Mouse (Mus musculus) heart, embryonic 11.5 days (tissue): Measurements from ENCODE around the gene Gm42372. TPM values are rescaled to one million over a fixed set of nuclear protein-coding genes. Genes with fewer than 3 reads are reported as not detected.

Source experiments
- ATAC-seq: fragments of 200-750 bp; cut with Nextera tagmentation; replicated peaks from 2 replicates; pipeline ENCODE4 v1.8.0; 2017; ENCODE audit warnings: moderate library complexity; ENCODE audit not compliant: insufficient number of reproducible peaks, low FRiP score, low TSS enrichment
- H3K27ac ChIP-seq: fragments of 300-500 bp; sonication (generic); 2 replicates; pipeline ENCODE4 v1.5.1; 2014; ENCODE audit warnings: mild to moderate bottlenecking, low read depth, low read length
- H3K27me3 ChIP-seq: fragments of 300-500 bp; sonication (generic); 2 replicates; pipeline ENCODE4 v1.6.1; 2014; ENCODE audit warnings: mild to moderate bottlenecking, low read length, mixed read lengths; ENCODE audit not compliant: control insufficient read depth, insufficient read depth
- H3K36me3 ChIP-seq: fragments of 300-500 bp; sonication (generic); 2 replicates; pipeline ENCODE4 v1.6.1; 2014; ENCODE audit warnings: mild to moderate bottlenecking, low read length, moderate library complexity, mixed read lengths; ENCODE audit not compliant: control insufficient read depth, insufficient read depth
- H3K4me1 ChIP-seq: fragments of 300-500 bp; sonication (generic); 2 replicates; pipeline ENCODE4 v1.6.1; 2014; ENCODE audit warnings: low read length; ENCODE audit not compliant: control insufficient read depth, insufficient read depth
- H3K4me2 ChIP-seq: fragments of 300-500 bp; sonication (generic); 2 replicates; pipeline ENCODE4 v1.6.1; 2014; ENCODE audit warnings: mild to moderate bottlenecking, moderate library complexity
- H3K4me3 ChIP-seq: fragments of 300-500 bp; sonication (generic); 2 replicates; pipeline ENCODE4 v1.5.1; 2014; ENCODE audit warnings: low read depth, low read length
- H3K9ac ChIP-seq: fragments of 300-500 bp; sonication (generic); 2 replicates; pipeline ENCODE4 v1.6.1; 2014; ENCODE audit warnings: mild to moderate bottlenecking, low read depth, low read length, moderate library complexity
- H3K9me3 ChIP-seq: fragments of 300-500 bp; sonication (generic); replicated peaks from 2 replicates; pipeline ENCODE4 v1.6.1; 2016; ENCODE audit warnings: low read length; ENCODE audit not compliant: control insufficient read depth
- WGBS: fragments of 180-500 bp; shearing (Covaris S2); extraction: QIAGEN DNeasy Blood & Tissue Kit; methylation state at CpG from one replicate; pipeline ENCODE4 v1.1.7; 2014; ENCODE audit not compliant: insufficient replicate concordance; 5-methylcytosine and 5-hydroxymethylcytosine counted together
- polyA plus RNA-seq: library from polyadenylated mRNA; unstranded; fragments of >200 nt; fragmentation: Nextera tagmentation; extraction: Ambion mirVana; gene quantifications from 2 replicates; pipeline ENCODE4 v1.2.1, GENCODE M21; 2014

The Gm42372 gene
- polyA plus RNA-seq, 1 experiment from 2014 or later = 0.20 TPM

- 56% methylated on average over 4 of the region's 4 CpGs for WGBS
- Histone ChIP-seq H3K36me3 (no peaks in the 10 kb centered on the region), H3K9ac (no peak overlapping the region), H3K9me3 (no peaks in the 10 kb centered on the region), H3K27ac (no peak overlapping the region), H3K27me3 (peaks cover 5% of the 10 kb centered on the region), H3K4me2 (no peak overlapping the region), H3K4me3 (no peak overlapping the region), H3K4me1 (peaks cover 2% of the 10 kb centered on the region; the same call in 1 of the 2 replicates)
- ATAC-seq = no peak
Observed at GRCm38 (mm10) chr7:16955712-16956111, 27.2 kb upstream of the Gm42372 start.

GRCm38 (mm10) chr7:16956410-16957265 lies 26.2 kb upstream of the Gm42372 start:
- no peak for ATAC-seq
- no peak overlapping the region for H3K4me2 ChIP-seq
- H3K9ac ChIP-seq = no peak overlapping the region
- H3K27me3 ChIP-seq = peaks cover 5% of the 10 kb centered on the region
- H3K36me3 ChIP-seq = no peaks in the 10 kb centered on the region
- no peak overlapping the region for H3K27ac ChIP-seq
- H3K9me3 ChIP-seq = no peaks in the 10 kb centered on the region
- H3K4me3 ChIP-seq = no peak overlapping the region
- 67% methylated on average over 15 of the region's 15 CpGs for WGBS
- H3K4me1 ChIP-seq = no peaks in the 10 kb centered on the region; the same call in 1 of the 2 replicates

GRCm38 (mm10) chr7:16959539-16960187 lies 23.2 kb upstream of the Gm42372 start, which contains the start of gene Pnmal1:
TSS of gene Pnmal1 (plus strand) at chr7:16959679.
- Histone ChIP-seq H3K4me3 (no peak within 1 kb of the TSS), H3K9me3 (no peaks in the 10 kb centered on the region), H3K4me2 (peak within 1 kb of the TSS; percentile 17; the same call in 1 of the 2 replicates), H3K27ac (no peak within 1 kb of the TSS), H3K4me1 (no peaks in the 10 kb centered on the region; the same call in 1 of the 2 replicates), H3K36me3 (no peaks in the 10 kb centered on the region), H3K9ac (no peak within 1 kb of the TSS), H3K27me3 (peaks cover 5% of the 10 kb centered on the region)
- WGBS = 25% methylated on average over 17 of the region's 17 CpGs
- ATAC-seq = peak; percentile 36; the same call in 1 of the 2 replicates

GRCm38 (mm10) chr7:16961678-16962077 lies 21.2 kb upstream of the Gm42372 start:
- ATAC-seq = no peak
- 66% methylated on average over 5 of the region's 5 CpGs for WGBS
- H3K9ac ChIP-seq = no peak overlapping the region
- no peak overlapping the region for H3K4me3 ChIP-seq
- H3K4me1 ChIP-seq = no peaks in the 10 kb centered on the region; the same call in 1 of the 2 replicates
- peaks cover 5% of the 10 kb centered on the region for H3K27me3 ChIP-seq
- no peak overlapping the region for H3K4me2 ChIP-seq
- no peak overlapping the region for H3K27ac ChIP-seq
- no peaks in the 10 kb centered on the region for H3K9me3 ChIP-seq
- no peaks in the 10 kb centered on the region for H3K36me3 ChIP-seq

- Histone ChIP-seq H3K27ac (no peak overlapping the region), H3K4me3 (no peak overlapping the region), H3K4me2 (no peak overlapping the region), H3K9me3 (no peaks in the 10 kb centered on the region), H3K9ac (no peak overlapping the region), H3K27me3 (no peaks in the 10 kb centered on the region), H3K36me3 (no peaks in the 10 kb centered on the region), H3K4me1 (0 out of 2 replicates have a peak, but pooled peaks cover 5% of the 10 kb centered on the region)
- no peak for ATAC-seq
- WGBS = 83% methylated on average over 6 of the region's 6 CpGs
Observed at GRCm38 (mm10) chr7:16968414-16968813, 14.5 kb upstream of the Gm42372 start.

GRCm38 (mm10) chr7:16971160-16971559 lies 11.7 kb upstream of the Gm42372 start:
- ATAC-seq = no peak
- no peak overlapping the region for H3K4me3 ChIP-seq
- no peaks in the 10 kb centered on the region for H3K27me3 ChIP-seq
- no peak overlapping the region for H3K27ac ChIP-seq
- H3K9ac ChIP-seq = no peak overlapping the region
- no peak overlapping the region for H3K4me2 ChIP-seq
- no peaks in the 10 kb centered on the region for H3K9me3 ChIP-seq
- 0 out of 2 replicates have a peak, but pooled peaks cover 5% of the 10 kb centered on the region for H3K4me1 ChIP-seq
- H3K36me3 ChIP-seq = no peaks in the 10 kb centered on the region
- WGBS = 82% methylated on average over 3 of the region's 3 CpGs

- H3K9me3 ChIP-seq = no peaks in the 10 kb centered on the region
- no peaks in the 10 kb centered on the region for H3K36me3 ChIP-seq
- H3K4me1 ChIP-seq = peaks cover 9% of the 10 kb centered on the region; the same call in 1 of the 2 replicates
- peak overlapping the region; percentile 41; the same call in 1 of the 2 replicates for H3K27ac ChIP-seq
- no peak overlapping the region for H3K4me3 ChIP-seq
- 0 out of 2 replicates have a peak, but pooled peaks have one; percentile 33 for ATAC-seq
- H3K27me3 ChIP-seq = no peaks in the 10 kb centered on the region
- no peak overlapping the region; the same call in 1 of the 2 replicates for H3K4me2 ChIP-seq
- 49% methylated on average over 6 of the region's 6 CpGs for WGBS
- no peak overlapping the region for H3K9ac ChIP-seq
Observed at GRCm38 (mm10) chr7:16974018-16974417, 8.9 kb upstream of the Gm42372 start.

- no peak for ATAC-seq
Observed at GRCm38 (mm10) chr7:16976298-16976697, 6.6 kb upstream of the Gm42372 start.

More at GRCm38 (mm10) chr7:16976298-16976697, 6.6 kb upstream of the Gm42372 start:
- no peak overlapping the region for H3K4me2 ChIP-seq
- H3K4me3 ChIP-seq = no peak overlapping the region
- no peaks in the 10 kb centered on the region for H3K36me3 ChIP-seq
- no peaks in the 10 kb centered on the region for H3K27me3 ChIP-seq
- no peaks in the 10 kb centered on the region for H3K9me3 ChIP-seq
- no peak overlapping the region for H3K27ac ChIP-seq
- WGBS = 49% methylated on average over 8 of the region's 8 CpGs
- no peak overlapping the region for H3K9ac ChIP-seq
- H3K4me1 ChIP-seq = peaks cover 12% of the 10 kb centered on the region
